Mouse (Mus musculus) T-cell, adult 2 months (primary cell): ENCODE data around the gene Gm10570.

Experiments
- DNase-seq: peaks from one replicate; pipeline ENCODE4 v3.0.0; 2022; ENCODE audit warnings: low spot score

Gene Gm10570

GRCm38 (mm10) chr4:130270089-130270488 is 38.4 kb downstream of the Gm10570 start:
- DNase-seq = no peak

- no peak for DNase-seq
These were observed 39.7 kb downstream of the Gm10570 start for GRCm38 (mm10) chr4:130268736-130269135.

GRCm38 (mm10) chr4:130267069-130267468 is 41.4 kb downstream of the Gm10570 start:
- DNase-seq = no peak

- DNase-seq = no peak
These were observed 41.9 kb downstream of the Gm10570 start for GRCm38 (mm10) chr4:130266601-130267000.

GRCm38 (mm10) chr4:130264698-130265349 is 43.6 kb downstream of the Gm10570 start:
- peak; percentile 32 for DNase-seq

GRCm38 (mm10) chr4:130264131-130264530 is 44.3 kb downstream of the Gm10570 start:
- no peak for DNase-seq

- DNase-seq = no peak
These were observed 48.1 kb downstream of the Gm10570 start for GRCm38 (mm10) chr4:130260406-130260805.
